Mouse (Mus musculus): ENCODE data around the gene Msgn1.

- TF ChIP-seq EP300 (IDR thresholded peaks at IDR 0.05; ENCODE audit: insufficient read depth, low read depth, low read length) (no peak), POLR2A (IDR thresholded peaks at IDR 0.05; ENCODE audit: insufficient read depth, low read length) (no peak)
Observed at GRCm38 (mm10) chr12:11198551-11198950, 10.2 kb downstream of the Msgn1 start.
